Mouse (Mus musculus) brown adipose tissue, adult 24 weeks (tissue): Measurements from ENCODE around the gene Cdh23. TPM values are rescaled to one million over a fixed set of nuclear protein-coding genes. Genes with fewer than 3 reads are reported as not detected.

ENCODE experiments used
- H3K27ac ChIP-seq: fragments of 200-500 bp; replicated peaks from 2 replicates; pipeline ENCODE4 v1.5.1; 2012; ENCODE audit warnings: low read depth, mild to moderate bottlenecking, low read length
- H3K4me1 ChIP-seq: fragments of 200-500 bp; 2 replicates; pipeline ENCODE4 v1.6.1; 2012; ENCODE audit warnings: low read length, mixed read lengths; ENCODE audit not compliant: control insufficient read depth, insufficient read depth, insufficient read length
- H3K4me3 ChIP-seq: fragments of 200-500 bp; 2 replicates; pipeline ENCODE4 v1.5.1; 2012; ENCODE audit warnings: low read depth, mild to moderate bottlenecking, low read length, moderate library complexity; ENCODE audit not compliant: insufficient read depth
- polyA plus RNA-seq: library from polyadenylated mRNA; stranded (reverse); fragments of >200 nt; gene quantifications from 2 replicates; pipeline ENCODE4 v1.2.4, GENCODE M21; 2012; ENCODE audit not compliant: missing spikeins, insufficient read depth, insufficient read length

Gene Cdh23
- polyA plus RNA-seq, 1 experiment = 2.1 TPM

GRCm38 (mm10) chr10:60635568-60636295 is 60.6 kb downstream of the Cdh23 start:
- H3K27ac ChIP-seq = no peak overlapping the region
- H3K4me3 ChIP-seq = no peak overlapping the region
- no peaks in the 10 kb centered on the region for H3K4me1 ChIP-seq

- H3K4me3 ChIP-seq = no peak overlapping the region
- no peak overlapping the region for H3K27ac ChIP-seq
- no peaks in the 10 kb centered on the region for H3K4me1 ChIP-seq
These were observed 61.9 kb downstream of the Cdh23 start for GRCm38 (mm10) chr10:60634391-60634790.

GRCm38 (mm10) chr10:60626086-60626485 is 70.2 kb downstream of the Cdh23 start:
- Histone ChIP-seq H3K4me3 (no peak overlapping the region), H3K4me1 (no peaks in the 10 kb centered on the region), H3K27ac (no peak overlapping the region)

GRCm38 (mm10) chr10:60625511-60625910 is 70.8 kb downstream of the Cdh23 start:
- H3K4me3 ChIP-seq = no peak overlapping the region
- no peaks in the 10 kb centered on the region for H3K4me1 ChIP-seq
- H3K27ac ChIP-seq = no peak overlapping the region

GRCm38 (mm10) chr10:60624945-60625344 is 71.3 kb downstream of the Cdh23 start:
- no peak overlapping the region for H3K4me3 ChIP-seq
- no peak overlapping the region for H3K27ac ChIP-seq
- H3K4me1 ChIP-seq = no peaks in the 10 kb centered on the region

DNA sequence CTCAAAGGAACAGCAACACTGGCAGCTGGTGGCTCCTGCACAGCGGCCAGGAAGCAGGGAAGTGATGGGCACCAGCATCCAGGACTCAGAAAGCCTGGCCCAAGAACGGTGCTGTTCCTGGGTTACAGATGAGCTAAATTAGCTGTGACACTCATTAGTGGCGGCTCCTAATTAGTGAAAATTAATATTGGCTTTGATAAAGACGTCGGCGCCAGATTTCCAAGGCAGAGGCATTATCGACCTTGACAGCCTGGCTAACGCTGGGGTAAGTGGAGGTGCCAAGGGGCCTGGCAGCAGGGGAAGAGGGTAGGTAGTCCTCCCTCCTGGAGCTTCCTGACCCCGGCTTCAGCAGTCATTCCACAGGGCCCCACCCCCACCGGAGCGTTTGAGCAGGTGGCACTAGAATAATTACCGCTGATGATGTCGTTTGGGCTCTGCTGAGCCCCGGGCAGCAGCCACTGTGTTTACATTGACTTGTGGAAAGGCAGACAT is 72.0 kb downstream of the Cdh23 start:
- H3K4me3 ChIP-seq = no peak overlapping the region
- H3K4me1 ChIP-seq = no peaks in the 10 kb centered on the region
- H3K27ac ChIP-seq = no peak overlapping the region

GRCm38 (mm10) chr10:60622836-60623235 is 73.5 kb downstream of the Cdh23 start:
- Histone ChIP-seq H3K4me1 (no peaks in the 10 kb centered on the region), H3K4me3 (no peak overlapping the region)

GRCm38 (mm10) chr10:60621470-60622170 is 74.7 kb downstream of the Cdh23 start:
- H3K4me3 ChIP-seq = no peak overlapping the region
- no peaks in the 10 kb centered on the region for H3K4me1 ChIP-seq

More at GRCm38 (mm10) chr10:60622836-60623235, 73.5 kb downstream of the Cdh23 start:
- H3K27ac ChIP-seq = no peak overlapping the region

GRCm38 (mm10) chr10:60615898-60616297 is 80.4 kb downstream of the Cdh23 start:
- no peaks in the 10 kb centered on the region for H3K4me1 ChIP-seq
- no peak overlapping the region for H3K4me3 ChIP-seq
- no peak overlapping the region for H3K27ac ChIP-seq

More at GRCm38 (mm10) chr10:60621470-60622170, 74.7 kb downstream of the Cdh23 start:
- H3K27ac ChIP-seq = no peak overlapping the region

- Histone ChIP-seq H3K27ac (no peak overlapping the region), H3K4me1 (no peaks in the 10 kb centered on the region), H3K4me3 (no peak overlapping the region)
These were observed 83.4 kb downstream of the Cdh23 start for GRCm38 (mm10) chr10:60612893-60613292.

DNA sequence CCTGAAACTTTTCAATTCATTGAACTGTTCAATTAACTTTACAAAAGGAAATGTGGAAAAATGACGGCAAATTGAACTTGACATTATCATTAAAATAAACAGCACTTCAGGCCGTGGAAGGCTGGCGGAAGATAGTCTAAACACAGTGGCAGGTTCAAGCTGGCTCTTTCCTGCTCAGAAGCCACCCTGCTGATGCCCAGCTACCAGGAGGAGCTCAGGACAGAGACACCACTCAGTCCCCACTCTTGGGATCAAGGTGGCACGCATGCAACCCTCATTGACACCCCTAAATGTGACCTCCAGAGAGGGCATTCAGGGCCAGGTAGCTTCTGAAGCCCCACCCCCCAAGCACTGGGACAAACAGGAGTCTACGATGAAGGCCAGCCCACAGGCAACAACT is 89.1 kb downstream of the Cdh23 start:
- H3K4me1 ChIP-seq = no peaks in the 10 kb centered on the region
- no peak overlapping the region for H3K4me3 ChIP-seq

GRCm38 (mm10) chr10:60606661-60607060 is 89.6 kb downstream of the Cdh23 start:
- Histone ChIP-seq H3K4me3 (no peak overlapping the region), H3K4me1 (no peaks in the 10 kb centered on the region), H3K27ac (no peak overlapping the region)

More for the DNA sequence above, 89.1 kb downstream of the Cdh23 start:
- H3K27ac ChIP-seq = no peak overlapping the region

DNA sequence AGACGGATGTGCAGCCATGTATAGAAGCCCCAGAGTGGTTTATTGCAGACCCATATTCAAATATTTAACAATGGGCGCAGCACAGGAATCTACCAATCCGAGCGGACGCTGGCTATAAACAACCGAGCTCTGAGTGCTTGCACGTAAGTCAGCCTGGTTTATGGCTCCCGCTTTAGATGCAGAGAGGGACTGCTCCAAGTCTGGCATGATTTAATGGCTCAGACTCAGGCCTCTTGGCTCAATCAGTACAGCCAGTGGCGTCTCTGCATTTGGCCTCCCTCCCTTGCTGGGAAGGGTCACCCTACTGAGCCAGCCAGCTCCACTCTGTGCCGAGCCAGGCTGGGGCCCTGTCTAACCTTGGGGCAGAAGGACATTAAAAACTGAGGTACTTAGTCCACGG is 94.1 kb downstream of the Cdh23 start:
- no peaks in the 10 kb centered on the region for H3K4me1 ChIP-seq
- H3K4me3 ChIP-seq = no peak overlapping the region
- H3K27ac ChIP-seq = no peak overlapping the region

DNA sequence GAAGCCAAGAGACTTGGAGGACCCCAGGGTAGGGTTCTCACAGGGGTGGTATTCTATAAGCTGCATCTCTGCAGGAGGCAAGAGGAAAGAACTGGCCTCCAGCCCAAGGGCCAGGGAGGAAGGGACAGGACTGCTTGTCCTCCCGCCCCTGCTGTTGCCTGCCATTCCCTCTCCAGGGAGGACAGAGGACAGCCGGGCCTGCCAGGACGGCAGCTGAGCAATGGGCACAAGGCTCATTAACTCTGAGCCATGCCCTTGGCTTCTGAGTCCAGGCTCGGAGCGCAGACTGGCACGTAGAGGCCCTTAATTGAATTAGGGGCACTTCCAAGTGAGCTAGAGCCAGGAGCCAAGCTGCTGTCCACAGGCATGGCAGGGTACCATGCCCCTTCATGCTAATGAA is 101.1 kb downstream of the Cdh23 start:
- H3K4me3 ChIP-seq = no peak overlapping the region
- H3K27ac ChIP-seq = no peak overlapping the region
- H3K4me1 ChIP-seq = no peaks in the 10 kb centered on the region

GRCm38 (mm10) chr10:60592881-60593575 is 103.3 kb downstream of the Cdh23 start:
- Histone ChIP-seq H3K4me1 (no peaks in the 10 kb centered on the region), H3K4me3 (no peak overlapping the region), H3K27ac (no peak overlapping the region)
